Comparison of ENCODE assay signal across 8 mouse cellular contexts in the genomic region with DNA sequence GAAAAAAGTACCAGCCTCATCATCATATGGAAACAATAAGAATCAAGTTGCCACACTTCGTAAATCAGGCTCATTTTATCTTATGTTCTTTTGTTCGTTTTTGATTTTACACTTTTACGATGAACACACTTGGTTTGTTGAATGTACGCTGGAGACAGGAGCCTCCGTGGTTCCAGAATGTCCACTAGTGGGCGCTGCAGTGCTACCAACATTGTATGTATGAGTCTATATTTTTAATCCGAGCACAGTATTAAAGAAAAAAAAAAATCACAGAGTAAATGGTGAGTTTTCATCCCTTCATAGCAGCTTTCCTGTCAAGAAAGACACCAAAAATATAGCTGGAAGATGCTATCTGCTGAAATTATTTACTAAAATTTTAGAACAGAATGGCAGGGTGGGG.
A peak's percentile ranks its signal among the peaks of the same experiment; 100 is the strongest.
DNase-seq lines count a peak whose midpoint lies in the region; ATAC-seq and TF ChIP-seq lines count a peak whose summit lies in the region.

No protein-coding gene starts in this region.

- TF ChIP-seq POLR2A in cortical plate, adult 2 months (IDR thresholded peaks at IDR 0.05; ENCODE audit: extremely low read depth, insufficient read depth, low read length) = no peak

- H3K36me3 ChIP-seq in midbrain, embryonic 15.5 days (replicated peaks) = no peaks in the 10 kb centered on the region

- no peak overlapping the region for H3K4me3 ChIP-seq in cortical plate, adult 2 months (ENCODE audit: insufficient read depth, low read length)
- no peak overlapping the region for H3K4me3 ChIP-seq in midbrain, embryonic 15.5 days

- H3K4me1 ChIP-seq in cortical plate, adult 2 months (ENCODE audit: control insufficient read depth, insufficient read depth, low read length) = no peaks in the 10 kb centered on the region
- peaks cover 22% of the 10 kb centered on the region for H3K4me1 ChIP-seq in midbrain, embryonic 15.5 days

- DNase-seq in gastrocnemius, adult 18-20 months (ENCODE audit: low spot score) = peak; percentile 20
- no peak for DNase-seq in gastrocnemius, postnatal 25 days
- peak; percentile 58 for DNase-seq in R1 (ENCODE audit: low read depth, low spot score)
- peak; percentile 68 to 83 for DNase-seq in left cerebral cortex, adult 18-20 months (ENCODE audit: low spot score in 2 of 2)
- peak; percentile 52 for DNase-seq in thymus, postnatal 14 days

- ATAC-seq in hematopoietic stem cell, adult 5-6 weeks (replicated peaks in 1 of 2; ENCODE audit: insufficient read depth in 1 of 2, low FRiP score in 2 of 2, low TSS enrichment in 1 of 2, low read depth in 1 of 2, poor library complexity in 2 of 2, severe bottlenecking in 2 of 2) = peak; percentile 39 to 67; a peak in 2 of 4 replicates
- ATAC-seq in midbrain, embryonic 15.5 days (replicated peaks) = no peak

- H3K27me3 ChIP-seq in midbrain, embryonic 15.5 days (replicated peaks) = no peaks in the 10 kb centered on the region

- 20% methylated on average over 7 of the region's 7 CpGs for WGBS in midbrain, embryonic 15.5 days

- peak; percentile 72 for TF ChIP-seq CTCF in cortical plate, adult 2 months (IDR thresholded peaks at IDR 0.05; ENCODE audit: extremely low read depth, insufficient read depth, low read length)

- H3K9me3 ChIP-seq in midbrain, embryonic 15.5 days = no peaks in the 10 kb centered on the region

- no peak overlapping the region for H3K9ac ChIP-seq in midbrain, embryonic 15.5 days

- no peak overlapping the region for H3K27ac ChIP-seq in cortical plate, adult 2 months (ENCODE audit: insufficient read depth, low read length)
- peak overlapping the region; percentile 68 for H3K27ac ChIP-seq in midbrain, embryonic 15.5 days

- no peak overlapping the region for H3K4me2 ChIP-seq in midbrain, embryonic 15.5 days
